Mouse (Mus musculus) B cell, adult 67 days (primary cell): ENCODE results near the gene Rab31. TPM values are rescaled to one million over a fixed set of nuclear protein-coding genes. Genes with fewer than 3 reads are reported as not detected.

Source experiments
- total RNA-seq, 2 experiments: library from RNA; stranded (reverse); gene quantifications; 4 replicates each; pipeline ENCODE4 v1.2.4; 2023

Gene Rab31
- total RNA-seq: 10 to 100 TPM; 19.0 to 22.0 TPM

DNA sequence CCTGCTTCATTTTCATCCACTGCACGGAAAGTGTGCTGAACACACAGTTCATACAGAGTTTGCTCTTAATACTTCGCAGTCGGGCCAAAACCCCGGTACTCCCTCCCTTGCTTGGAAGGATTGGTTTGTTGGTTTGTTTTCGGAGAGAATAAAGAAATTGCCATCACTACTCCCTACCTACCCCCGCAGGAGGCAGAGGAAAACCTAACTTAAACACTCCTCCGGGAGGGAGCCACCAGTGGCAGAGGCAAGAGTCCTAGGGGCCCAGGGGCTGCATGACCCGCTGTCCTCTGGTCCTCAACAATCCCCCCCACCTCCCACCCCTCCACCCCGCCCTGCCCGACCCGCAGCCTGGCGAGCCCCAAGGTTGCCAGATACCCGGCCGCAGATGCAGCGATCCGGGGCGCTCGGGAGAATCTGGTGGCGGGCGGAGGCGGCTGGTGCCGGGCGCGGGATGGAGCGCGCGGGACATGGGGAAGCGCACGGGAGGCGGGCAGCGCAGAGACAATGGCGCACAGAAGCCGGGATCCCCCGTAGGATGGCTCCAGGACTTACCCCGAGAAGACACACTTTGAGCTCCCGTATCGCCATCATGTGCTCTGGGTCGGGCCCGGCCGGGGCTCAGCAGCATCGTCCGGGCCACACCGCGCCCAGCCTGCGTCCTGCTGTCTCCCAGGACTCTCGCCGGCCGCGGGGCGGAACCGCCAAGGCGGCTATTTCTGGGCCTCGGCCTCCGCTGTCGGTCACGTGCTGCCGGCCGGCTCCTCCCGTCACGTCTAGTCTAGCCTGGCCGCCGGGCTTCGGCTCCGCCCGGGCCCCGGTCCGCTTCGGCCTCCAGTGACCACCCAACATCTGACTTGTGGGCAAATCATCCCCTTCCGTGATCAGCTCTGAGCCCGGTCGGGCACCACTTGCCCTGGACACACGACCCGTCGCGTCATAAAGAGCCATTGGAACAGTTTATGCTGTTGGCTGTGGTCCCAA is at the start of gene Rab31:
Gene Rab31 (minus strand): TSS at position 802 of the 984 bp plus-strand sequence.

DNA sequence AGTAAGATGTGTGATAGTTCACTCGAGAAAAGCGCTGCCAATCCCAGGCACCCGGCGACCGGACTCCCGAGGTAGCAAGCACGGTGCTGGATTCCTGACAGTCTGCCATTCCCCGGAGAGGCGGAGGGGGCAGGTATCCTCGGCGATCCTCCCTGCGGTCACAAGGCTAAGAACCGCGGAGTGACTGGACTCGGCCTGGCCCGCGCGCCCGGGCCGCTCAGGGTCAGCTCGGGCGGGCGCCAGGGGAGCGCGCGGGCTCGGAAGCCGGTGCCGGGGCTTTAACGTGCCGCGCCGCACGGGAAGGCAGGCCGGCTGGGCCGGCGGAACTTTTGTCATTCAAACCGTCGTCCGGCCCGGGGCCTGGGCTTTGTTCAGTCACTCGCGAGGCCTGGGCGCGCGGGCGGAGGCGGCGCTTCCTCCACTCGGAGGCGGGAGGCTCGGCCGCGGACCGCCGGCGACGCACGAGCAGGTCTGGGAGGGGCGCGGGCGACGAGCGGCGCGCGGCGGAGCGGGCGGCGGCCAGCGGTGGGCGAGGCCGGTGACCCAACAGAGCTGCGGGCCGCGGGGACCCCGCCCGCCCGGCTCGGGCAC is 10.1 kb upstream of the Rab31 start, which contains the start of gene Ppp4r1:
Gene Ppp4r1 (plus strand): TSS at position 23 of the 591 bp plus-strand sequence.

DNA sequence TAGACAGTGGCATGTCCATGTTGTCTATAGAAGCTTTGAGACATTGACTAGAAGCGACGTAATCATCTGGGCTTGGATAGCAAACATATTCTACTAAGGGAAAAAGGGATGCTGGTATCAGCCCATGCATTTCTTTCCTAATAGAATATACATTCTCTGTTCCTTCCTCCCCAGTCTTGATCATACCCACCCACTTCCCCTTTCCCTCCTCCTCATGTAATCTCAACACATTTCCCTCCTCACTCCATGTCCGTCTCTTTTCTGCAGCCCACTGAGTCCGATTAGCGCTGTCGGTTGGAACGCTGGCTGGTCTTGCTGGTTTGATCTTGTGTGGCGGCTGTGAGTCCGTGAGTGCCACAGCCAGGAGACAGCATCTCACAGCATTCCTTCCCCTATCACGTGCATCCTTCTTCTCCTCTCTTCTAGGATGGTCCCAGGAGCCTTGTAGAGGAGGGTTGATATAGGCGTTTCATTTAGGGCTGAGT is 130.8 kb downstream of the Rab31 start, which contains the start of gene Txndc2:
Gene Txndc2 (minus strand): TSS at position 435 of the 485 bp plus-strand sequence.

DNA sequence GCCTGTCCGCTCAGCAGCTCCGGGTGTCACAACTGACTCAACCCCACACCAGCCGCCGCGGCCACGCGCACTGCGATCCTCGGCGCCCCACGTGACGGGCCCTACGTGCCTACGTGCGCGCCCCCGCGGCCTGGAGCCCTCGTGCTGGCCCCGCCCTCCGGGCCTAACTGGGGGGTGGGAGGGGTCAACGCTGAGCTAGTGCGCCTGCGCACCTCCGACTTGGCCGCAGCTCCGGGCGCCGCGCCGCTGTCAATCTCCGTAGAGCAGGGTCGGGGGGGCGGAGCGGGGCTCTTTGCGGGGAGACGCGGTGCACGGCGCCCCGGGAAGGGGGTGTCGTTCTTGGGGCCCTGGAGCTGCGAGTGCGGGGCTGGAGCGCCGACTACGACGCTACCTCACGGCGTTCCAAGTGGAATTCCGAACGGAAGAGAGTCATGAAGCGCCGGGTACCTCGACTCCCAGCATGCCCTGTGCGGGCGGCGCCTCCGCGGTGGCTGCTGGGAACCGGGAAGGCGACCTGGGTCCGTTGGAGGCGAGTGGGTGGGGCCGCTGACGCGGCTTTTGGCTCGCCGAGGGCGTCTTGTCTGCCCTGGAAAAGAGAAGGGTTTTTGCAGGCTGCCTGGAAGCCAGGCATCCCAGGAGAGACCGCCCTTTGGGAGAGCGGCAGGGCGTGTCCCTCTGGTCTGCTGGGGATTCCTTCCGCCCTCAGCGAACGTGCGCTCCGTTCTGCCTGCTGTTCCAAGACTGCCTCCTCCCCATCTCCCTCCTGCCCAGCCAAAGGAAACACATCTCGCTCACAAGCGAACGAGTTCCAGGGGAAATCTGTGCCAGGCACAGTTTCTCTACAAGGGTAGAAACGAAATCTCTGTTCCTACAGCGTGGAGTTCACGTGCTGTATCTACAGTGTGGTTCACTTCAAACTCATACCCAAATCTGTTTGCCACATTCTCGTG is 158.8 kb downstream of the Rab31 start, which contains the start of gene Vapa:
Gene Vapa (minus strand): TSS at position 93 of the 950 bp plus-strand sequence.

Other genes starting within 250 kb of the Rab31 start
- not detected for gene Tmem232, start 232.0 kb downstream of the Rab31 start, total RNA-seq
- 10 to 100 TPM; 69.3 to 80.1 TPM for gene Vapa, start 159.2 kb downstream of the Rab31 start, total RNA-seq
- gene Txndc2, start 130.6 kb downstream of the Rab31 start, total RNA-seq: not detected
- gene Ppp4r1, start 9.8 kb upstream of the Rab31 start, total RNA-seq: 10 to 100 TPM; 93.0 to 95.8 TPM
- gene Ralbp1, start 113.0 kb upstream of the Rab31 start, total RNA-seq: 10 to 100 TPM; 41.6 to 48.3 TPM
- gene Twsg1, start 178.5 kb upstream of the Rab31 start, total RNA-seq: 10 to 100 TPM; 20.4 to 27.0 TPM